Comparison of ENCODE assay signal across 8 mouse cellular contexts in genomic region chr2:119047849-119048248, GRCm38 (mm10). TPM values are rescaled to one million over a fixed set of nuclear protein-coding genes. Genes with fewer than 3 reads are reported as not detected.
A peak's percentile ranks its signal among the peaks of the same experiment; 100 is the strongest.
DNase-seq lines count a peak whose midpoint lies in the region; ATAC-seq lines count a peak whose summit lies in the region.

No protein-coding gene starts in this region.

- H3K9me3 ChIP-seq in heart, embryonic 11.5 days (replicated peaks; ENCODE audit: control insufficient read depth, low read length), result no peaks in the 10 kb centered on the region
- no peaks in the 10 kb centered on the region for H3K9me3 ChIP-seq in hindbrain, embryonic 12.5 days (replicated peaks)
- no peaks in the 10 kb centered on the region for H3K9me3 ChIP-seq in midbrain, embryonic 14.5 days (ENCODE audit: control insufficient read depth, low read length)

- peak overlapping the region; percentile 77 for H3K9ac ChIP-seq in heart, embryonic 11.5 days (ENCODE audit: low read depth, low read length)
- peak overlapping the region; percentile 59 for H3K9ac ChIP-seq in hindbrain, embryonic 12.5 days
- no peak overlapping the region for H3K9ac ChIP-seq in midbrain, embryonic 14.5 days (replicated peaks; ENCODE audit: low read length)

- H3K27ac ChIP-seq in heart, embryonic 11.5 days (ENCODE audit: low read depth, low read length), result no peak overlapping the region
- H3K27ac ChIP-seq in hindbrain, embryonic 12.5 days, result no peak overlapping the region
- no peak overlapping the region for H3K27ac ChIP-seq in midbrain, embryonic 14.5 days (replicated peaks; ENCODE audit: low read depth, low read length)

- intact Hi-C loops in heart, postnatal 36 days (cut with DNase I), result loop anchor here (10.0 kb wide), 1 partner anchor 427 kb away; the partner anchor contains the start of gene Ino80

- DNase-seq in heart, postnatal 36 days, result no peak
- DNase-seq in ZHBTc4 (ENCODE audit: low read depth, low spot score), result peak; percentile 44
- peak; percentile 8 for DNase-seq in midbrain, embryonic 14.5 days
- DNase-seq in urinary bladder, adult 2 months (ENCODE audit: low spot score), result no peak
- no peak for DNase-seq in spleen, postnatal 36 days (ENCODE audit: low spot score in 2 of 2)
- no peak for DNase-seq in right cerebral cortex, adult 2 months (ENCODE audit: low spot score in 2 of 2)

- WGBS in heart, embryonic 11.5 days (ENCODE audit: insufficient replicate concordance), result 22% methylated on average over 4 of the region's 4 CpGs
- 27% methylated on average over 4 of the region's 4 CpGs for WGBS in hindbrain, embryonic 12.5 days
- 27% methylated on average over 4 of the region's 4 CpGs for WGBS in midbrain, embryonic 14.5 days

- peak overlapping the region; percentile 66 for H3K4me2 ChIP-seq in heart, embryonic 11.5 days
- H3K4me2 ChIP-seq in hindbrain, embryonic 12.5 days (replicated peaks), result peak overlapping the region; percentile 65
- peak overlapping the region; percentile 62 for H3K4me2 ChIP-seq in midbrain, embryonic 14.5 days (ENCODE audit: low read length)

- H3K36me3 ChIP-seq in heart, embryonic 11.5 days (ENCODE audit: control insufficient read depth, insufficient read depth, low read length), result no peaks in the 10 kb centered on the region
- H3K36me3 ChIP-seq in hindbrain, embryonic 12.5 days, result no peaks in the 10 kb centered on the region
- H3K36me3 ChIP-seq in midbrain, embryonic 14.5 days (ENCODE audit: control insufficient read depth, insufficient read depth, low read length), result no peaks in the 10 kb centered on the region

- no peak for ATAC-seq in heart, embryonic 11.5 days (replicated peaks; ENCODE audit: insufficient number of reproducible peaks, low FRiP score, low TSS enrichment)
- ATAC-seq in hindbrain, embryonic 12.5 days (ENCODE audit: low FRiP score), result no peak
- no peak for ATAC-seq in midbrain, embryonic 14.5 days (ENCODE audit: low FRiP score, low TSS enrichment)

- peaks cover 6% of the 10 kb centered on the region for H3K4me1 ChIP-seq in heart, embryonic 11.5 days (ENCODE audit: control insufficient read depth, insufficient read depth, low read length)
- peaks cover 9% of the 10 kb centered on the region for H3K4me1 ChIP-seq in hindbrain, embryonic 12.5 days
- H3K4me1 ChIP-seq in midbrain, embryonic 14.5 days (ENCODE audit: control insufficient read depth, insufficient read depth, low read length), result no peaks in the 10 kb centered on the region

- no peaks in the 10 kb centered on the region for H3K27me3 ChIP-seq in heart, embryonic 11.5 days (ENCODE audit: control insufficient read depth, insufficient read depth, low read length)
- no peaks in the 10 kb centered on the region for H3K27me3 ChIP-seq in hindbrain, embryonic 12.5 days
- no peaks in the 10 kb centered on the region for H3K27me3 ChIP-seq in midbrain, embryonic 14.5 days (ENCODE audit: control insufficient read depth, insufficient read depth, low read length)

- H3K4me3 ChIP-seq in heart, embryonic 11.5 days (ENCODE audit: low read depth, low read length), result peak overlapping the region; percentile 66
- peak overlapping the region; percentile 79 for H3K4me3 ChIP-seq in hindbrain, embryonic 12.5 days
- H3K4me3 ChIP-seq in midbrain, embryonic 14.5 days (replicated peaks; ENCODE audit: low read depth, low read length), result peak overlapping the region; percentile 44

RNA-seq across cellular contexts. Expression of gene Knl1, which starts 0.9 kb away (rescaled TPM):
- 26.5 and 30.9 TPM in 2 replicates for polyA plus RNA-seq in heart, embryonic 11.5 days (2014; fragmentation: Nextera tagmentation; extraction: Ambion mirVana)
- under 1 TPM; 0.69 to 0.79 TPM for total RNA-seq in heart, postnatal 36 days (2021)
- 37.8 and 39.3 TPM in 2 replicates for polyA plus RNA-seq in hindbrain, embryonic 12.5 days (2016; fragmentation: Nextera tagmentation; extraction: Ambion mirVana)
- polyA plus RNA-seq in midbrain, embryonic 14.5 days (2014; fragmentation: Nextera tagmentation; extraction: Ambion mirVana), result 7.1 and 11.4 TPM in 2 replicates
- polyA plus RNA-seq in urinary bladder, adult 2 months (2012; rRNA removed), result 0.22 and 0.37 TPM in 2 replicates

RNA-seq across cellular contexts. Expression of gene Rpusd2, which starts 13.3 kb away (rescaled TPM):
- 4.0 and 4.8 TPM in 2 replicates for polyA plus RNA-seq in heart, embryonic 11.5 days (2014; fragmentation: Nextera tagmentation; extraction: Ambion mirVana)
- 1 to 10 TPM; 4.5 to 5.2 TPM for total RNA-seq in heart, postnatal 36 days (2021)
- polyA plus RNA-seq in hindbrain, embryonic 12.5 days (2016; fragmentation: Nextera tagmentation; extraction: Ambion mirVana), result 5.3 and 5.5 TPM in 2 replicates
- polyA plus RNA-seq in midbrain, embryonic 14.5 days (2014; fragmentation: Nextera tagmentation; extraction: Ambion mirVana), result 4.5 and 5.0 TPM in 2 replicates
- polyA plus RNA-seq in urinary bladder, adult 2 months (2012; rRNA removed), result 2.9 and 3.5 TPM in 2 replicates

RNA-seq across cellular contexts. Expression of gene Ccdc32, which starts 18.7 kb away (rescaled TPM):
- polyA plus RNA-seq in heart, embryonic 11.5 days (2014; fragmentation: Nextera tagmentation; extraction: Ambion mirVana), result 16.4 and 17.1 TPM in 2 replicates
- total RNA-seq in heart, postnatal 36 days (2021), result 10 to 100 TPM; 10.4 to 11.2 TPM
- polyA plus RNA-seq in hindbrain, embryonic 12.5 days (2016; fragmentation: Nextera tagmentation; extraction: Ambion mirVana), result 27.3 and 27.6 TPM in 2 replicates
- polyA plus RNA-seq in midbrain, embryonic 14.5 days (2014; fragmentation: Nextera tagmentation; extraction: Ambion mirVana), result 37.0 and 40.6 TPM in 2 replicates
- 18.8 and 19.3 TPM in 2 replicates for polyA plus RNA-seq in urinary bladder, adult 2 months (2012; rRNA removed)

Comparison
In these comparisons a context has a peak if more than half of its experiments do, and no peak if none do; other contexts are left out.
1. DNase-seq: peak in ZHBTc4 (single experiment) and midbrain, embryonic 14.5 days (single experiment); none in heart, postnatal 36 days (0 of 2), urinary bladder, adult 2 months (single experiment), spleen, postnatal 36 days (0 of 2) and right cerebral cortex, adult 2 months (0 of 2).
2. Peak in every context shown above with its lines, with median percentiles within 50 percentile points of each other: H3K4me2 ChIP-seq and H3K4me3 ChIP-seq.